Mouse (Mus musculus) embryonic facial prominence, embryonic 13.5 days (tissue): ENCODE measurements around the gene Mrpl11. TPM values are rescaled to one million over a fixed set of nuclear protein-coding genes. Genes with fewer than 3 reads are reported as not detected.
"Not testable (repeated sequence)": the region's sequence is repeated elsewhere in the genome, so short reads cannot be mapped to it uniquely, and the experiment has no call there.

Experiments
- ATAC-seq: fragments of 200-750 bp; cut with Nextera tagmentation; 2 replicates; pipeline ENCODE4 v1.8.0; 2017; ENCODE audit warnings: low read depth; ENCODE audit not compliant: insufficient number of reproducible peaks, insufficient read depth, low FRiP score, low TSS enrichment
- H3K27ac ChIP-seq: fragments of 300-500 bp; sonication (generic); 2 replicates; pipeline ENCODE4 v1.5.1; 2015; ENCODE audit warnings: moderate library complexity, mild to moderate bottlenecking, inconsistent platforms
- H3K27me3 ChIP-seq: fragments of 300-500 bp; sonication (generic); 2 replicates; pipeline ENCODE4 v1.6.1; 2015; ENCODE audit warnings: mild to moderate bottlenecking, inconsistent platforms
- H3K36me3 ChIP-seq: fragments of 300-500 bp; sonication (generic); 2 replicates; pipeline ENCODE4 v1.6.1; 2015; ENCODE audit warnings: mild to moderate bottlenecking, inconsistent platforms
- H3K4me1 ChIP-seq: fragments of 300-500 bp; sonication (generic); 2 replicates; pipeline ENCODE4 v1.6.1; 2015; ENCODE audit warnings: inconsistent platforms
- H3K4me2 ChIP-seq: fragments of 300-500 bp; sonication (generic); 2 replicates; pipeline ENCODE4 v1.6.1; 2015; ENCODE audit warnings: moderate library complexity, mild to moderate bottlenecking, inconsistent platforms
- H3K4me3 ChIP-seq: fragments of 300-500 bp; sonication (generic); 2 replicates; pipeline ENCODE4 v1.5.1; 2015; ENCODE audit warnings: mild to moderate bottlenecking, inconsistent platforms
- H3K9ac ChIP-seq: fragments of 300-500 bp; sonication (generic); 2 replicates; pipeline ENCODE4 v1.6.1; 2015; ENCODE audit warnings: mild to moderate bottlenecking, inconsistent platforms
- H3K9me3 ChIP-seq: fragments of 300-500 bp; sonication (generic); 2 replicates; pipeline ENCODE4 v1.6.1; 2016; ENCODE audit warnings: inconsistent platforms
- WGBS: fragments of 180-500 bp; shearing (Covaris S2); methylation state at CpG from one replicate; pipeline ENCODE4 v1.1.7; 2015; ENCODE audit warnings: mixed read lengths; 5-methylcytosine and 5-hydroxymethylcytosine counted together
- polyA plus RNA-seq: library from polyadenylated mRNA; unstranded; fragments of >200 nt; fragmentation: Nextera tagmentation; extraction: Ambion mirVana; gene quantifications from 2 replicates; pipeline ENCODE4 v1.2.1, GENCODE M21; 2015

Mrpl11 gene
- polyA plus RNA-seq, 1 experiment from 2014 or later: 117 TPM

GRCm38 (mm10) chr19:4943253-4943588, 18.7 kb upstream of the Mrpl11 start:
- no peaks in the 10 kb centered on the region for H3K27me3 ChIP-seq
- H3K9me3 ChIP-seq: no peaks in the 10 kb centered on the region
- ATAC-seq: peak; percentile 59
- H3K4me3 ChIP-seq: peak overlapping the region; percentile 75
- peaks cover 27% of the 10 kb centered on the region for H3K4me1 ChIP-seq
- peak overlapping the region; percentile 82 for H3K4me2 ChIP-seq
- H3K36me3 ChIP-seq: no peaks in the 10 kb centered on the region
- H3K9ac ChIP-seq: peak overlapping the region; percentile 81
- H3K27ac ChIP-seq: peak overlapping the region; percentile 55
- WGBS: 9% methylated on average over 13 of the region's 13 CpGs

GRCm38 (mm10) chr19:4945540-4945939, 16.4 kb upstream of the Mrpl11 start:
- ATAC-seq: no peak
- 31% methylated on average over 6 of the region's 6 CpGs for WGBS
- Histone ChIP-seq H3K27ac (no peak overlapping the region), H3K9me3 (no peaks in the 10 kb centered on the region), H3K4me3 (no peak overlapping the region), H3K36me3 (no peaks in the 10 kb centered on the region), H3K4me2 (no peak overlapping the region), H3K9ac (no peak overlapping the region), H3K27me3 (no peaks in the 10 kb centered on the region), H3K4me1 (peaks cover 21% of the 10 kb centered on the region)

- not testable (repeated sequence) for H3K4me2 ChIP-seq, ATAC-seq
- WGBS: 83% methylated on average over 9 of the region's 9 CpGs
These were observed 13.3 kb upstream of the Mrpl11 start for GRCm38 (mm10) chr19:4948641-4949040.

GRCm38 (mm10) chr19:4968236-4968635, 6.3 kb downstream of the Mrpl11 start:
- H3K27ac ChIP-seq: no peak overlapping the region
- peaks cover under 1% of the 10 kb centered on the region for H3K4me1 ChIP-seq
- H3K27me3 ChIP-seq: no peaks in the 10 kb centered on the region
- H3K4me3 ChIP-seq: no peak overlapping the region
- H3K9me3 ChIP-seq: no peaks in the 10 kb centered on the region
- no peak for ATAC-seq
- peaks cover 41% of the 10 kb centered on the region for H3K36me3 ChIP-seq
- H3K9ac ChIP-seq: no peak overlapping the region
- H3K4me2 ChIP-seq: no peak overlapping the region
- WGBS: 90% methylated on average over 2 of the region's 2 CpGs

More at GRCm38 (mm10) chr19:4948641-4949040, 13.3 kb upstream of the Mrpl11 start:
- H3K9ac ChIP-seq, H3K36me3 ChIP-seq, H3K9me3 ChIP-seq, H3K27me3 ChIP-seq, H3K27ac ChIP-seq, H3K4me1 ChIP-seq, H3K4me3 ChIP-seq: not testable (repeated sequence)

- Histone ChIP-seq H3K27me3 (peaks cover 46% of the 10 kb centered on the region), H3K36me3 (no peaks in the 10 kb centered on the region), H3K4me1 (no peaks in the 10 kb centered on the region), H3K4me2 (no peak overlapping the region), H3K4me3 (no peak overlapping the region), H3K9me3 (no peaks in the 10 kb centered on the region), H3K27ac (no peak overlapping the region), H3K9ac (no peak overlapping the region)
- ATAC-seq: no peak
These were observed 19.8 kb downstream of the Mrpl11 start for GRCm38 (mm10) chr19:4981767-4982166.

- Histone ChIP-seq H3K4me3 (no peak overlapping the region; the same call in 1 of the 2 replicates), H3K9ac (no peak overlapping the region), H3K27ac (no peak overlapping the region), H3K36me3 (no peaks in the 10 kb centered on the region), H3K4me1 (peaks cover 12% of the 10 kb centered on the region), H3K4me2 (no peak overlapping the region), H3K9me3 (no peaks in the 10 kb centered on the region), H3K27me3 (peaks cover 76% of the 10 kb centered on the region)
- 4% methylated on average over 13 of the region's 13 CpGs for WGBS
- ATAC-seq: no peak
These were observed 27.1 kb downstream of the Mrpl11 start for GRCm38 (mm10) chr19:4989013-4989412.

- H3K27ac ChIP-seq: no peak overlapping the region
- H3K4me3 ChIP-seq: peak overlapping the region; percentile 2; the same call in 1 of the 2 replicates
- no peaks in the 10 kb centered on the region for H3K36me3 ChIP-seq
- ATAC-seq: no peak
- peaks cover 73% of the 10 kb centered on the region for H3K27me3 ChIP-seq
- H3K9ac ChIP-seq: no peak overlapping the region
- WGBS: 17% methylated on average over 47 of the region's 47 CpGs
- no peaks in the 10 kb centered on the region for H3K9me3 ChIP-seq
- H3K4me1 ChIP-seq: peaks cover 12% of the 10 kb centered on the region
- H3K4me2 ChIP-seq: peak overlapping the region; percentile 12; the same call in 1 of the 2 replicates
These were observed 27.7 kb downstream of the Mrpl11 start for GRCm38 (mm10) chr19:4989434-4990255.

GRCm38 (mm10) chr19:4990256-4990625, 28.3 kb downstream of the Mrpl11 start, which contains the start of gene Npas4:
Gene Npas4 (minus strand): TSS chr19:4990316.
- H3K9ac ChIP-seq: no peak within 1 kb of the TSS
- no peaks in the 10 kb centered on the region for H3K9me3 ChIP-seq
- H3K4me3 ChIP-seq: peak within 1 kb of the TSS; percentile 3
- H3K27me3 ChIP-seq: peaks cover 73% of the 10 kb centered on the region
- no peak for ATAC-seq
- 15% methylated on average over 4 of the region's 4 CpGs for WGBS
- H3K27ac ChIP-seq: no peak within 1 kb of the TSS
- H3K4me1 ChIP-seq: peaks cover 12% of the 10 kb centered on the region
- no peaks in the 10 kb centered on the region for H3K36me3 ChIP-seq
- peak within 1 kb of the TSS; percentile 21; the same call in 1 of the 2 replicates for H3K4me2 ChIP-seq

GRCm38 (mm10) chr19:4990716-4991115, 28.8 kb downstream of the Mrpl11 start:
- WGBS: 2% methylated on average over 22 of the region's 22 CpGs

GRCm38 (mm10) chr19:4992371-4992770, 30.4 kb downstream of the Mrpl11 start:
- peaks cover 68% of the 10 kb centered on the region for H3K27me3 ChIP-seq

More at GRCm38 (mm10) chr19:4990716-4991115, 28.8 kb downstream of the Mrpl11 start:
- Histone ChIP-seq H3K36me3 (no peaks in the 10 kb centered on the region), H3K27me3 (peaks cover 73% of the 10 kb centered on the region), H3K4me1 (peaks cover 12% of the 10 kb centered on the region), H3K4me2 (peak overlapping the region; percentile 21; the same call in 1 of the 2 replicates), H3K9me3 (no peaks in the 10 kb centered on the region), H3K4me3 (0 out of 2 replicates have a peak overlapping the region, but pooled peaks have one; percentile 3), H3K9ac (no peak overlapping the region), H3K27ac (no peak overlapping the region)
- ATAC-seq: no peak

GRCm38 (mm10) chr19:4992904-4993303, 31.0 kb downstream of the Mrpl11 start:
- H3K36me3 ChIP-seq: no peaks in the 10 kb centered on the region
- H3K4me1 ChIP-seq: peaks cover 12% of the 10 kb centered on the region
- no peak overlapping the region for H3K4me2 ChIP-seq
- 2% methylated on average over 9 of the region's 9 CpGs for WGBS
- H3K9me3 ChIP-seq: no peaks in the 10 kb centered on the region
- no peak overlapping the region for H3K9ac ChIP-seq
- no peak for ATAC-seq
- peaks cover 68% of the 10 kb centered on the region for H3K27me3 ChIP-seq
- H3K27ac ChIP-seq: no peak overlapping the region
- no peak overlapping the region for H3K4me3 ChIP-seq

More at GRCm38 (mm10) chr19:4992371-4992770, 30.4 kb downstream of the Mrpl11 start:
- Histone ChIP-seq H3K27ac (no peak overlapping the region), H3K4me1 (peaks cover 12% of the 10 kb centered on the region), H3K9ac (no peak overlapping the region), H3K9me3 (no peaks in the 10 kb centered on the region), H3K36me3 (no peaks in the 10 kb centered on the region), H3K4me2 (no peak overlapping the region), H3K4me3 (no peak overlapping the region)
- no peak for ATAC-seq
- 18% methylated on average over 8 of the region's 8 CpGs for WGBS

GRCm38 (mm10) chr19:4994043-4994442, 32.1 kb downstream of the Mrpl11 start:
- ATAC-seq: no peak
- H3K4me1 ChIP-seq: peaks cover 12% of the 10 kb centered on the region
- H3K4me2 ChIP-seq: no peak overlapping the region
- no peaks in the 10 kb centered on the region for H3K9me3 ChIP-seq
- H3K9ac ChIP-seq: no peak overlapping the region
- peaks cover 71% of the 10 kb centered on the region for H3K27me3 ChIP-seq
- no peak overlapping the region for H3K4me3 ChIP-seq
- 62% methylated on average over 5 of the region's 5 CpGs for WGBS
- H3K36me3 ChIP-seq: no peaks in the 10 kb centered on the region
- no peak overlapping the region for H3K27ac ChIP-seq
